Mouse (Mus musculus) small intestine, adult 2 months (tissue): ENCODE measurements at regions not wholly inside any gene's neighbourhood (a gene's known extent, or its start where the extent isn't known, plus 50 kb on each side); places are given as distances from the start of the nearest gene placed in this dataset.
A peak's percentile ranks its signal among the peaks of the same experiment; 100 is the strongest.

ENCODE experiments used
- H3K27ac ChIP-seq: fragments of 200-500 bp; 2 replicates; pipeline ENCODE4 v1.5.1; 2012; ENCODE audit warnings: low read depth, low read length, control low read depth, inconsistent platforms; ENCODE audit not compliant: insufficient read depth
- H3K27me3 ChIP-seq: fragments of 200-500 bp; 2 replicates; pipeline ENCODE4 v1.6.1; 2012; ENCODE audit warnings: mild to moderate bottlenecking, moderate library complexity, low read length, inconsistent platforms; ENCODE audit not compliant: control insufficient read depth, insufficient read depth
- H3K36me3 ChIP-seq: fragments of 200-500 bp; 2 replicates; pipeline ENCODE4 v1.6.1; 2012; ENCODE audit warnings: mild to moderate bottlenecking, low read length, control low read depth, inconsistent platforms; ENCODE audit not compliant: control insufficient read depth, insufficient read depth
- H3K4me1 ChIP-seq: fragments of 200-500 bp; 2 replicates; pipeline ENCODE4 v1.6.1; 2012; ENCODE audit warnings: low read length, inconsistent platforms, mixed read lengths; ENCODE audit not compliant: control insufficient read depth, insufficient read depth, insufficient read length
- H3K4me3 ChIP-seq: fragments of 200-500 bp; 2 replicates; pipeline ENCODE4 v1.5.1; 2012; ENCODE audit warnings: low read depth, mild to moderate bottlenecking, control low read depth, inconsistent platforms, low read length, moderate library complexity
- CTCF ChIP-seq: fragments of 200-500 bp; IDR thresholded peaks from 2 replicates; pipeline ENCODE4 v1.5.1; 2012; ENCODE audit warnings: low read depth, mild to moderate bottlenecking, control low read depth, inconsistent platforms, low read length, moderate library complexity, mixed read lengths; ENCODE audit not compliant: insufficient replicate concordance, insufficient read length; ENCODE audit errors: extremely low read depth
- POLR2A ChIP-seq: fragments of 200-500 bp; IDR thresholded peaks from 2 replicates; pipeline ENCODE4 v1.6.1; 2012; ENCODE audit warnings: low read depth, mild to moderate bottlenecking, control low read depth, inconsistent platforms, low read length, moderate library complexity
- WGBS: fragments of 180-500 bp; shearing (Covaris S2); methylation state at CpG from one replicate; pipeline ENCODE4 v1.1.7; 2018; 5-methylcytosine and 5-hydroxymethylcytosine counted together

- Histone ChIP-seq H3K27ac (no peak overlapping the region), H3K36me3 (no peaks in the 10 kb centered on the region), H3K4me3 (no peak overlapping the region), H3K4me1 (peaks cover 8% of the 10 kb centered on the region; the same call in 1 of the 2 replicates), H3K27me3 (no peaks in the 10 kb centered on the region)
- TF ChIP-seq POLR2A (no peak), CTCF (no peak)
- WGBS: 83% methylated on average over 3 of the region's 3 CpGs
Measured at GRCm38 (mm10) chr15:37166744-37167143, 159.2 kb upstream of the Zfp706 start.

- H3K36me3 ChIP-seq: no peaks in the 10 kb centered on the region
- TF ChIP-seq POLR2A (no peak), CTCF (no peak)
- peak overlapping the region; percentile 2; the same call in 1 of the 2 replicates for H3K4me3 ChIP-seq
- H3K27me3 ChIP-seq: no peaks in the 10 kb centered on the region
- H3K4me1 ChIP-seq: peaks cover 8% of the 10 kb centered on the region; the same call in 1 of the 2 replicates
- 15% methylated on average over 12 of the region's 12 CpGs for WGBS
- H3K27ac ChIP-seq: no peak overlapping the region
Measured at GRCm38 (mm10) chr15:37165887-37166507, 158.4 kb upstream of the Zfp706 start.

GRCm38 (mm10) chr15:37165216-37165615 is 157.6 kb upstream of the Zfp706 start:
- WGBS: 68% methylated on average over 2 of the region's 2 CpGs

GRCm38 (mm10) chr15:37164191-37165135 is 156.9 kb upstream of the Zfp706 start:
- Histone ChIP-seq H3K27ac (no peak overlapping the region), H3K27me3 (no peaks in the 10 kb centered on the region), H3K4me1 (peaks cover 8% of the 10 kb centered on the region; the same call in 1 of the 2 replicates), H3K36me3 (no peaks in the 10 kb centered on the region), H3K4me3 (no peak overlapping the region)
- WGBS: 71% methylated on average over 15 of the region's 15 CpGs
- TF ChIP-seq CTCF: no peak
- TF ChIP-seq POLR2A: no peak

More at GRCm38 (mm10) chr15:37165216-37165615, 157.6 kb upstream of the Zfp706 start:
- no peak overlapping the region for H3K27ac ChIP-seq
- H3K4me3 ChIP-seq: no peak overlapping the region
- no peaks in the 10 kb centered on the region for H3K36me3 ChIP-seq
- H3K4me1 ChIP-seq: peaks cover 8% of the 10 kb centered on the region; the same call in 1 of the 2 replicates
- TF ChIP-seq CTCF: no peak
- TF ChIP-seq POLR2A: no peak
- no peaks in the 10 kb centered on the region for H3K27me3 ChIP-seq

GRCm38 (mm10) chr15:37159956-37160355 is 152.4 kb upstream of the Zfp706 start:
- H3K27me3 ChIP-seq: no peaks in the 10 kb centered on the region
- H3K4me1 ChIP-seq: no peaks in the 10 kb centered on the region
- no peaks in the 10 kb centered on the region for H3K36me3 ChIP-seq
- H3K4me3 ChIP-seq: no peak overlapping the region
- TF ChIP-seq POLR2A (no peak), CTCF (no peak)
- 77% methylated on average over 4 of the region's 4 CpGs for WGBS
- no peak overlapping the region for H3K27ac ChIP-seq

- no peak overlapping the region for H3K4me3 ChIP-seq
Measured at GRCm38 (mm10) chr15:37159349-37159748, 151.8 kb upstream of the Zfp706 start.

GRCm38 (mm10) chr15:37157386-37157785 is 149.8 kb upstream of the Zfp706 start:
- TF ChIP-seq POLR2A: no peak
- no peak for TF ChIP-seq CTCF
- Histone ChIP-seq H3K4me1 (no peaks in the 10 kb centered on the region), H3K36me3 (no peaks in the 10 kb centered on the region), H3K4me3 (no peak overlapping the region), H3K27ac (no peak overlapping the region), H3K27me3 (no peaks in the 10 kb centered on the region)
- 59% methylated on average over 4 of the region's 4 CpGs for WGBS

More at GRCm38 (mm10) chr15:37159349-37159748, 151.8 kb upstream of the Zfp706 start:
- Histone ChIP-seq H3K36me3 (no peaks in the 10 kb centered on the region), H3K27me3 (no peaks in the 10 kb centered on the region), H3K4me1 (no peaks in the 10 kb centered on the region), H3K27ac (no peak overlapping the region)
- 11% methylated on average over 4 of the region's 4 CpGs for WGBS
- TF ChIP-seq POLR2A: no peak
- TF ChIP-seq CTCF: no peak
